Mouse (Mus musculus) embryo, embryonic 10.5 days (tissue): ENCODE data around the gene Ptpre.

Experiments
- DNase-seq: peaks from one replicate; pipeline ENCODE4 v3.0.0-alpha.2; 2015; ENCODE audit warnings: low spot score

Ptpre gene

DNA sequence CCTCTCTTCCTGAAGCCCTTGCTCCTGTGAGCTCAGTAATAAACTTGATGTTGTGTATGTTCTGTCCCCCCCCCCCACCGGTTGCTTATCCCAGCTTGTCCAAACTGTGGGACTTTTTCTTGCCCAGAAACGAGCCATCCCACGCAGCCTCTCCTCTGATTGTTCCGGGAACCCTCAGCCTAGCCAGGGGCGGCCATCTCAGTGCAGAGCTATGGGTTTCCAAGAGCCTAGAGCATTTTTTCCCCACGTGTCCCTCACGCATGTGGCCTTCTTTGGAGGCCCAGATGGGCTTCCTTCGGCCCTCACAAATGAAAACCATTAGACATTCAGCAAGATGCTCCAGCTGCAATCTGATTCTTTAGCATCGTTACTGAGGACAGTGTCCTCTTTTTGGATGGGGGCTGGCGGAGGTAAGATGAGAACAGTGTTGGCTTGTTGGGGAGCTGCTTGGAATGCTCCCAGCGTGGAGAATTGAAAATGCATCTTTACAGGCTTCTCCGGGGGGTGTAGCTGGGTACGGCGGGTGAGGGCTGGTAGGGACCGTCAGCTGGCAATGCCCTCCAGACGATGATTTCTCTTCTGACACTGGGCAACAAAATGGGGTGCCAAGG is 41.5 kb downstream of the Ptpre start:
- no peak for DNase-seq

DNA sequence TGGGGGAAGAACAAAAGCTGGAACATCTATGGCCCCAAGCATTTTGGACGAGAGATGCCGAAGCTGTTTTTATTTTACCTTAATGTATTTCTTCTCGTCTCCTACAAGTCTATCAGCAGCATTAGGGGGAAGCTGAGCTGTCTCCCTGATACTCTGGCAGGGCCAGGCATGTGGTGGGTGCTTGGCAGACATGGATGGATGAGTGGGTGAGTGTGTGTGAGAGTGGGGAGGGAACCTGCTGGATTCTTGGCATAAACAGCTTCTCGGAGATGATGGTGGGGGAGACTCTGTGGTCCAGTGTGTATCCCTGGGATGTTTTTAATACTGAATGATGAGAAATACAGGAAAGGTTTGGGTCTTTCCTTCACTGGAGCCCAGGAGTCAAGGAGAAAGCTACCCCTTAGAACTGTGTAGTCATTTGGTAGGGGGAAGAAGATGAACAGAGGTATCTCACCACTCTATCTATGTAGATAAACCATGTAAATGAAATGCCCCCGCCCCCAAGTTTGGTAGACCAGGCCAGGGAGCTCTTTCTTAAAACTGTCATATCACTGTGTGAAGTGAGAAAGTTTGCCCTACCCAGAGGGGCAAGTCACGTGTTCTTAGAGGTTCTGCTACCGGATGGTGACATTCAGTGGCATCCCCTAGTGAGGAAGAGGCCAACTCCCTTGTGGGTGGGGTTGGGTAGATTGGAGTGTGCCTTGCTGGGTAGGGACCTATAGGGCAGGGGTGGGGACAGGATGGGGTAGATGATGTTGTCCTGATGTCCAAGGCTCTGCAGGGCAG is 43.2 kb downstream of the Ptpre start:
- no peak for DNase-seq

GRCm38 (mm10) chr7:135581128-135581527 is 43.8 kb downstream of the Ptpre start:
- no peak for DNase-seq

DNA sequence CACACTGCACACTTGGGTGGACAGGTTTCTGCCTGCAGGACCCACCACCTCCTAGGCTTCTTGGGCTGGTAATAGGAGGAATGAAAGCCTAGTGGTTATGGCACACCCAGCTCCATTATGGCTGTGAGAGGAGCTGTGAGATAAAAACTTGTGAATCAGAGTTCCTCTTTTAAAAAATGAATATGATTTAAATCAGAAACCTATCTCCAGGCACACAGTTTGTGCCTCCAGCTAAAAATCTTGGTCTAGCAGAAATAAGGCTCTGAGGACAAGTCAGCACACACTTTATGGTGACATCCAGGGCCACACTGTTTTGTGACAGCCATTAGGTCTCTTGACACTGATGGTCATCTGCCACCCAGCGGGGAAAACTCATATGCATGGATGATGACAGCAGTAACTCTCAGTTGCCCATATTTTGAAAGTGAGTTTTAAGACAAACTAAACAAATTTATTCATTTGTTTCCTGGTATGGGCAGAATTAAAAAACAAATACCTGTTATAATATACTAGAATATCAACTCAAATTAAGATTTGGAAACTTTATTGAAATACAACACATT is 47.9 kb downstream of the Ptpre start:
- no peak for DNase-seq

DNA sequence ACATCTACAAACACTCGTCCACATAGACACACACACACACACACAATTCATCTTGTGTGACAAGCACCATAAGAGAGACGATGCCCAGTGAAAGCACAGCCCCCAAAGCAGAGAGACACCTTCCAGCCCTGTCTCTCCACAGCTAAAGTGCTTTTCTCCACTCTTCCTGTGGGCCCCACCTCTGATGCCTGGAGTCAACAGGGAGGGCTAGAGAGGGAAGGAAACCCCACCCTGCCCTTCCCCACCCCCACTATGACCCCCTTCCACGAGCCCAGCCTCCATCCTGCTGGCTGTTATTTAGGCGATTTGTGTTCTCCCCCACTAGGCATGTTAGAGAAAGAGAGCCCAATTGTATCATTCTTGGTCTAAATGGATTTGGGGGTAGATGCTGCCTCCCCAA is 49.1 kb downstream of the Ptpre start:
- no peak for DNase-seq

GRCm38 (mm10) chr7:135587821-135588575 is 50.7 kb downstream of the Ptpre start:
- DNase-seq = no peak

DNA sequence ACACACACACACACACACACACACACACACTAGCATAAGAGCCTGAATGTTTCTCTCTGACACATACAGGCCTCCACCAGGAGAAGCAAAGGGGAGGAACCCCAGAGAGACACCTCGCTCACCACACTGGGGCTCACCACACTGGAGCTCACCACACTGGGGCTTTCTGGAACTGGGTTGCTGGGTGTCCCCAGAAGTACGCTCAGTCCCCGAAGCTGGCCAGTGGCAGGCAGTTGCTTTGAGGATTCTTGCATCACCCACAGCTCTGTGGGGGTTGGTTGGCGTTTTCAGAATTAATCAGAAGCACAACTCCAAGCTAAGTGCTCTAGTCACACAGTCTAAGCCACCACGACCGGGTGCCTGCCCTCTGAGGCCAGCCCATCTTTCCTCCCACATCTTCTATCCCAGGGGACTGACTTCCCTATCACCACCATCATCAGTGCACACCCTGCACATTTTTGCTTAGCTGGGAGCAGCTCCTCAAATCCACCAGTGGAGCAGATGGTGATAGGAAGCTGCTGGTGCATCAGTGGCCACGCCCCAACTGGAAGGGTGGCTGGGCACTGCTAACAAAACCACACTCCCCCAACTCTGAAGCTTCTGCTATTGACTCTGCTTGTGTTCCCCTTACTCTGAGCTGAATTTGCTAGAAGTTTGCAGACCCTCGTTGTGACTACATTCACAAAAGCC is 51.5 kb downstream of the Ptpre start:
- DNase-seq = no peak

DNA sequence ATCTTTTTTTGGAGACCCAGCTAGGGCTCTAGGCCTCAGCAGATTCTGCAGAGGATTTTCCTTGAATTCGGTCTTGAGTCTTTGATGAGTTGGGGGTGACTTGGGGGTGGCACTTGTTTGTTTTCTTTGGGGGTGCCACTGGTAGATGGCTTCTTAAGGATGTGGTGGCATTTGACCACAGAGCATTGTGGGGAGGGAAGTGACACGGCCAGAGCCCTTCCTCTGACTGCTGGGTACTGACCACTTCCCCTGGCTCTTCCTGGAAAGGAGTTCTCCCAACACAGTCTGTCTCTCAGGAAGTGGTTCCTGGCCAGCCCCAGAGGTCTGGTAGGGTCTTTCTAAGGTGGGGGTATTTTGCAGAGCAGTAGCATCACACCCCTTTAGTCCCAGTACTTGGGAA is 54.2 kb downstream of the Ptpre start:
- no peak for DNase-seq

DNA sequence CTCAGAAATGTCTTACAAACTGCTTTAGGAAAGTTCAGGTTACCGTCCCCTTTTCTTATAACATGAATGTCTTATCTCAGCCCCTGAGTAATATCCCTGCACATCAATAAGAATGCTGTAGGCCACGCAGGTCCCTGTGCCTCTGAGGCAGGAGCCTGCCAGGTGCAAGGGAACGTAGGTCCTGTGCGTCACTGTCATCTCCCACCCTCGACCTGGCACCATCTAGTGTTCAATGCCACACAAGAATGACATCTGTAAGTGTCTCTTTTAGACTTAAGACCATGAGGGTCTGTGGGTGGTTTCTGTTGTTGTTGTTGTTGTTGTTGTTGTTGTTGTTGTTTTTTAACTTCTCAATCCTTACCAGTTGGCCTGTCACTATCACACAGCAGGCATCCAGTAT is 56.0 kb downstream of the Ptpre start:
- DNase-seq = no peak

DNA sequence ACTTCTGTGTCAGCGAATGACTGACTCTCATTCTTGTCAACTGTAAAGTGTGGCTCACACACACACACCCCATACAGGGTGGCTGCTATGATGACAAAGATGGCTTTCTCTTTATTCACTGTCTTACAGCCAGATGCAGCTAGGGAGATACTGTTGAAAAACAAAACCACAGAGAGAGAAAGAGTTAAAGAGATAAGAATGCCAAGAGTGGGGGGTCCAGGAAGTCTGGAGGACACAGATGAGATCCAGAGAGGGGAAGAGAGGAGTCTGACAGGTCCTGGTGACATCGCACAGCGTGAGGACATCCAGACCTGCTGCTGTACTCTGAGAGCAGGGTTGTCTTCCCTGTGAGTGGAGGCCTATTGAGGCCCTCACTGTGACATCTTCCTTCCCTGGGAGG is 56.5 kb downstream of the Ptpre start:
- DNase-seq = no peak

GRCm38 (mm10) chr7:135594676-135595075 is 57.4 kb downstream of the Ptpre start:
- DNase-seq = no peak

DNA sequence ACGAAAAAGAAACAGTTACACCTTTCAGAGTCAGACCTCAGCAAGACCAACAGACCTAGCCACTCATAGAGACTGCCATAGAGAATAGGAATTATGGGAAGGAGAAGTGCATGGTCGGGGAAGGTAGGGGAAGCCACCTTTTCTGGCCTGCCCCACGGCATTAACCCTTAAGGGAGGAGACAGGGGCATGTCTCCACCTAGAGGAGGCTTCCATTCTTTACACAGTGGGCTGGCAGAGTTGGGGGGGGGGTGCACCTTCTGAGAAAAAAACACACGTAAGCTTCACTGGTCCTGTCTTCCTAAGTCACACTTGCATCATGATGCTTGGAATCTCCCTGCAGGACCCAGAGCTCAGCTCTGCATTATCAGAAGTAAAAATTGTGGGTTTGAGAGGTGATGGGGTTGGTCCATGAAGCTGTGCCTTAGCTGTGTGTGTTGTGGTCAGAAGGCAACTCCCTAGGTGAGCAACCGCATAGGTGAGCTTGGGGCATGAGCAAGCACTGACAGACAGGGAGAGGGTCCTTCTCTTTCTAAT is 58.4 kb downstream of the Ptpre start:
- no peak for DNase-seq

DNA sequence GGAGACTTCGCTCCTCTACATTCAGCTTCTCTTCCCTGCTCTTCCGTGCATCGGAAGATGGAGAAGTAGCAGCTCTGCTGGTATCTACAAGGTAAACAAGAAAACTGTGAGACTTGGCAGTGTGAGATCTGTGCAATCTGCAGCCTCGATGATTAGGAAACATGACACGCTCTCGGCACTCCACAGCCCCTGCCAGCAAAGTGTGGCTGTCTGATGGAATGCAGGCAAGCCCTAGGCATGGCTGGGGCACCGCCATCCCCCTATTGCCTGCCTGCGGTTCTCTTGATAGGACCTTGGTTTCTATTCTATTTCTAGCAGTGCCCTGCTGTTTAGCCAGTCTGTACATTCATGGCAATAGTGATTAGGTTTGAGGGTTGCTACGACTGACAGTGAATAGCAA is 59.7 kb downstream of the Ptpre start:
- no peak for DNase-seq

DNA sequence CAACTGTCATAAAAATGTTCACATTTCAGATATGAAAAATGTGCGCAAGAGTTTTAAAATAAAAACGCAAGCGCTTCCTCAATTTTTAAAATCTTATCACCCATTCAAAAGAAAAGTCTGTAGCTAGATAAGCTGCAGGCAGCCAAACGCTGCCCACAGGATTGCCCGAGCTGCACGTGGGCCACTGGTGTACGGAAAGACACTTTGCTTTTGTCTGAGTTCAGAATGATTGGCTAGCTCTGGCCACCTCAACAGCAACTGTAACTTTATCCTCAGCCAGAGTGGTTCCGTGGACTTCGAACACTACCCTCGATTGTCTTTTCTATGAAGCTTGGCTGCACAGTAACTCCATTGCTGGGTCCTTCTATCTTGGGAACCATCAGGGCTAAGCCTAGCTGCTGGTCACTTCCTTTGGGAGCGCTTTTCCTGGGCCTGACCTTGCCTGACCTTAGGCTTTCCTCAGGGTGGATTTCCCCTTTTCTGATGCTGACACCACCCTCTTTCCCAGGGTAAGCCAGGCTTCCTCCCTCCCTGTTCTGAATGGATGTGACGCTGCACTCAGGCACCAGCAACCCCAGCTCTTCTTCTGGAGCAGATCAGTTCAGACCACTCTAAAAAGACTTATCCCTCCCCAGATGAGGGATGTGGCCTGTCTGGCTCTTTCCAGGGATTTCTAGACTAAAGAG is 60.5 kb downstream of the Ptpre start:
- DNase-seq = no peak

- DNase-seq = no peak
Measured at GRCm38 (mm10) chr7:135598303-135598855, 61.1 kb downstream of the Ptpre start.

- DNase-seq = no peak
Measured at GRCm38 (mm10) chr7:135600076-135600475, 62.8 kb downstream of the Ptpre start.

- DNase-seq = no peak
Measured at GRCm38 (mm10) chr7:135601607-135602006, 64.3 kb downstream of the Ptpre start.

DNA sequence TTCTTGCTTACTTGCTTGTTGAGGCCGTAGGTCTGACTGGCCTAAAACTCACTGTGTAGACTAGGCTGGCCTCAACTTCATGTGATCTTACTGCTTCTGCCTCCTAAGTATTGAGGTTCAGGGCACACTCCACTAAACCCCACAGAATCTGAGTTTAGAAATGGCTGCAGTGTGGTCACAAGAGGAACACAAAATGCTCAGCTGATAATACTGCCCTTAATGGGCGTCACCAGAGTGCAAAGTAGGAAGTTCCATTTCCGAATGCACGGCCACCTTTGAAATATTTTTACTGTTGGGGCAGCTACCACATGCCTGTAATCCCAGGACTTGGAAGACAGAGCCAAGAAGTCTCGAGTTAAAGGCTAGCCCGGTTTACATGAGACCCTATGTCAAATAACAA is 65.0 kb downstream of the Ptpre start:
- no peak for DNase-seq

DNA sequence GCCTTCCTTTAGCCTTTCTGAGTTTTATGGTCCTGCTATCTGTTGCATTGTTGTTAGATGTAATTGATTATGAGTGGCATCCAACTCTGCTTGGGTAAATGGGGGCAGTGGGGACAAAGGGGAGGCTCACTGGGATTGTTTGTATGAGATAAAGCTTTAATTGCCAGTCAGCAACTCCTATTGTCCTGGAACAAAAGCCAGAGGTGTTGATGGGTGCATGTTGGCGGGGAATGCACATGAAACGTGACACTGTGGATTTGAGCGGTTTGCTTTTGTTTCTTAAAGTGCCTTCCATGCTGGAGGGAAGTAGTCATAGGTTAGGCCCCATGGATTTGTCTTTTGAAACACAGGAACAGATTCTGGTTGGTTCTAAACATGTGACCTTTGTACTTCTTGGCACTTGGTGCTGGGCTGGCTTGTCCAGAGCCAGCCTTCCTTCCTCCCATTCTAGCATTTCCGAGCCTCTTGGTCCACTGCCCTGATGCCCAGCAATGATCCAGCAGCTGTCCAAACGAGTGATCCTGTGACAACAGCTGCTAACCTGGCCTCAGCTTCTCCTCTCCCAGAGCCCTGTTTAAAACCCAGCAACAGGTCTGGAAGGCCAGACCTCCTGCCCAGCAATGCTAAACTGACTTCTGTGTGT is 65.7 kb downstream of the Ptpre start:
- no peak for DNase-seq

GRCm38 (mm10) chr7:135605002-135605803 is 67.9 kb downstream of the Ptpre start:
- no peak for DNase-seq
